Mouse (Mus musculus): ENCODE results near the gene Dhx38. TPM values are rescaled to one million over a fixed set of nuclear protein-coding genes. Genes with fewer than 3 reads are reported as not detected.

Gene Dhx38
- total and polyA plus RNA-seq, 3 experiments: 8.6 to 13.2 (median 13.1) TPM

DNA sequence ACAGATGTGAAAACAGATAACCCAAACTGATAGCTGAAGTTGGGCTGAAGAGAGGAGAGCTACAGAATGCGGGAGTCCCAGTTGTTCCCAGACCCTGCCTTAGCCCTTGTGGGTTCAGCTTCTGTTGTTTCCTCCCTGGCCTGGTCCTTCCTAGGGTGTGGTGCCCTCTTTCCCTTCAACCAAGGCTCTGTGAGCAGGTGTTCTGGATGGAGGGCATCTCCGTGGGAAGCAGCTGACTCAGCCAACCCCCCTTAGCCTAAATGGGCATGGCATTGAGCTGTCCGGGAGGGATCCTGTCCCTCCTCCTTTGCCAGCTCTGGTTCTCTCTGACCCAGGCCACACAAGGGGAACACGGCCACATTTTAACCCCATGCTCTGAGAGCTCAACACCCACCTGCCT is 10.7 kb upstream of the Dhx38 start:
- no peak overlapping the region for H3K27ac ChIP-seq
- 64% methylated on average over 4 of the region's 4 CpGs for WGBS
- intact Hi-C loops (cut with DNase I): no loop called here
- H3K79me2 ChIP-seq (replicated peaks; ENCODE audit: control insufficient read depth, insufficient read depth, low read length): no peaks in the 10 kb centered on the region
- no peaks in the 10 kb centered on the region for H3K4me1 ChIP-seq (ENCODE audit: control insufficient read depth, insufficient read depth, low read length)
- no peaks in the 10 kb centered on the region for H3K36me3 ChIP-seq (ENCODE audit: control insufficient read depth, insufficient read depth, low read length)
- TF ChIP-seq CTCF (IDR thresholded peaks at IDR 0.05) (no peak), POLR2A (IDR thresholded peaks at IDR 0.05; ENCODE audit: insufficient read depth, low read depth, low read length) (no peak), EP300 (IDR thresholded peaks at IDR 0.05; ENCODE audit: insufficient read depth, low read depth, low read length) (no peak)
- no peaks in the 10 kb centered on the region for H3K27me3 ChIP-seq (ENCODE audit: control insufficient read depth, insufficient read depth, low read length)
- no peak overlapping the region for H3K4me3 ChIP-seq
- no peak overlapping the region for H3K9ac ChIP-seq (ENCODE audit: low read depth, low read length)
- no peak for DNase-seq

DNA sequence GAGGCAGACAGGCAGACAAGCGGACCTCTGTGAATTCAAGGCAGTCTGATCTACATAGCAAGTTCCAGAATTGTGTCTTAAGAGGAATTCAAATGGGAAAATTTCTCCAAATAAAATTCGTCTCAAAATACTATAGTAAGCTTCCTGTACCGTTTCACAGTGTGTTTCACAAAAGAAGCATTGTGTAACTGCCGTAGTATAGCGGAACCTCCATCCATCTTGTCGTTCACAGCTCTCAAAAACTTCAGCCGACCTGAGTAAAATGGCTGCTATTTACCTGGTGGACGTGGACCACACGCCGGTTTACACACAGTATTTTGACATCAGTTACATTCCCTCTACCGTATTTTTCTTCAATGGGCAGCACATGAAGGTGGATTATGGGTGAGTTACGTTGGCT is 5.5 kb upstream of the Dhx38 start:
- H3K4me1 ChIP-seq (ENCODE audit: control insufficient read depth, insufficient read depth, low read length): no peaks in the 10 kb centered on the region
- no peaks in the 10 kb centered on the region for H3K36me3 ChIP-seq (ENCODE audit: control insufficient read depth, insufficient read depth, low read length)
- intact Hi-C loops (cut with DNase I): no loop called here
- H3K27ac ChIP-seq: no peak overlapping the region
- 88% methylated on average over 12 of the region's 12 CpGs for WGBS
- H3K27me3 ChIP-seq (ENCODE audit: control insufficient read depth, insufficient read depth, low read length): no peaks in the 10 kb centered on the region
- TF ChIP-seq POLR2A (IDR thresholded peaks at IDR 0.05; ENCODE audit: insufficient read depth, low read depth, low read length) (no peak), CTCF (IDR thresholded peaks at IDR 0.05) (no peak), EP300 (IDR thresholded peaks at IDR 0.05; ENCODE audit: insufficient read depth, low read depth, low read length) (no peak)
- H3K4me3 ChIP-seq: no peak overlapping the region
- no peak for DNase-seq
- H3K9ac ChIP-seq (ENCODE audit: low read depth, low read length): no peak overlapping the region
- H3K79me2 ChIP-seq (replicated peaks; ENCODE audit: control insufficient read depth, insufficient read depth, low read length): no peaks in the 10 kb centered on the region

- intact Hi-C loops (cut with DNase I): loop anchor here (5.0 to 10.0 kb wide), 3 partner anchors 213 to 1980 kb away; partner anchors contain the start of genes Ap1g1, Phlpp2 and Psmd7
These were observed 895 bp downstream of the Dhx38 start for GRCm38 (mm10) chr8:109564766-109565165.

DNA sequence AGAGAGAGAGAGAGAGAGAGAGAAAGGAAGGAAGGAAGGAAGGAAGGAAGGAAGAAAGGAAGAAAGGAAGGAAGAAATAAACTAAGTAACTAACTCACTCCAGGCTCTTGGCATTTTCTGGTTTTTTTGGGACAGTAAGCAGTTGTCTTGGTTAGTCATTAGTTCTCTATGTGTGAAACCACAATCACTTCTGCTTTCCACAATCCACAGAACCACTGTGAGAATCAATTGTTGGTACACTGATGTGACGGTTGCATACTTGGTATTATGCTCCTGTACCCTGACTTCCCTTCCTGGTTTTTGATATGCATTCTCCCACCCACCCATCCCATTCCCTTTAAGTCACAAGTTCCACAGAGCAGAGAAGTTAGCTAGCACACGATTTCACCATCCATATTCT is 1.8 kb downstream of the Dhx38 start:
- H3K4me1 ChIP-seq (ENCODE audit: control insufficient read depth, insufficient read depth, low read length): no peaks in the 10 kb centered on the region
- H3K27ac ChIP-seq: no peak overlapping the region
- no peaks in the 10 kb centered on the region; the same call in 1 of the 2 replicates for H3K36me3 ChIP-seq (ENCODE audit: control insufficient read depth, insufficient read depth, low read length)
- no peaks in the 10 kb centered on the region for H3K27me3 ChIP-seq (ENCODE audit: control insufficient read depth, insufficient read depth, low read length)
- intact Hi-C loops (cut with DNase I): loop anchor here (10.0 kb wide), 2 partner anchors 301 to 1979 kb away; partner anchors contain the start of genes Phlpp2 and Psmd7
- no peak for TF ChIP-seq CTCF (IDR thresholded peaks at IDR 0.05)
- no peak for TF ChIP-seq EP300 (IDR thresholded peaks at IDR 0.05; ENCODE audit: insufficient read depth, low read depth, low read length)
- TF ChIP-seq POLR2A (IDR thresholded peaks at IDR 0.05; ENCODE audit: insufficient read depth, low read depth, low read length): no peak
- WGBS: 67% methylated on average over 2 of the region's 2 CpGs
- H3K4me3 ChIP-seq: no peak overlapping the region
- H3K79me2 ChIP-seq (replicated peaks; ENCODE audit: control insufficient read depth, insufficient read depth, low read length): no peaks in the 10 kb centered on the region
- no peak for DNase-seq
- no peak overlapping the region for H3K9ac ChIP-seq (ENCODE audit: low read depth, low read length)

More at GRCm38 (mm10) chr8:109564766-109565165, 895 bp downstream of the Dhx38 start:
- peak overlapping the region; percentile 84 for H3K4me3 ChIP-seq
- H3K79me2 ChIP-seq (replicated peaks; ENCODE audit: control insufficient read depth, insufficient read depth, low read length): no peaks in the 10 kb centered on the region
- DNase-seq: no peak
- H3K27me3 ChIP-seq (ENCODE audit: control insufficient read depth, insufficient read depth, low read length): no peaks in the 10 kb centered on the region
- no peaks in the 10 kb centered on the region for H3K4me1 ChIP-seq (ENCODE audit: control insufficient read depth, insufficient read depth, low read length)
- H3K9ac ChIP-seq (ENCODE audit: low read depth, low read length): peak overlapping the region; percentile 58; the same call in 1 of the 2 replicates
- H3K36me3 ChIP-seq (ENCODE audit: control insufficient read depth, insufficient read depth, low read length): no peaks in the 10 kb centered on the region; the same call in 1 of the 2 replicates
- 1% methylated on average over 10 of the region's 10 CpGs for WGBS
- TF ChIP-seq EP300 (IDR thresholded peaks at IDR 0.05; ENCODE audit: insufficient read depth, low read depth, low read length) (no peak), CTCF (IDR thresholded peaks at IDR 0.05) (no peak), POLR2A (IDR thresholded peaks at IDR 0.05; ENCODE audit: insufficient read depth, low read depth, low read length) (no peak)
- H3K27ac ChIP-seq: peak overlapping the region; percentile 92

DNA sequence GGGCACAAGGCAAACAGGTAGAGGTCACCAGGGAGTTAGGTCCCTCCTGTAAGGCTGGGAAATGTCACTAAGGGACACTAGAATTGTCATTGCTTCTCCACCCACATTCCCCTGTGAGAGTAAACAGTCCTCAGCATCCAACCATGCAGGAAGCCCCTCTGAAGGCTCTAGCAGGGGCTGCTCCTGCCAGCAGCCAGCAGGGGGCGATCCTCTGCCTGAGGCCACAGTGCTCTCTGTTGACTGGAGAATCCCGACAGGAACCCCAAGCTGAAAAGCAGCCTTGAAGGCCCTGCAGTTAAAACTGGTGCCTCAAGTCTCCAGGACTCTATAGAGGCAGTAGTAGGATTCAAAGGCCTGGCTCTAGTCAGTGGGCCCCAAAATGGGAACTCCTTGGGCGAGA is 14.0 kb downstream of the Dhx38 start:
- DNase-seq: no peak
- peak; percentile 70 for TF ChIP-seq CTCF (IDR thresholded peaks at IDR 0.05)
- no peak for TF ChIP-seq POLR2A (IDR thresholded peaks at IDR 0.05; ENCODE audit: insufficient read depth, low read depth, low read length)
- TF ChIP-seq EP300 (IDR thresholded peaks at IDR 0.05; ENCODE audit: insufficient read depth, low read depth, low read length): no peak
- no peaks in the 10 kb centered on the region for H3K36me3 ChIP-seq (ENCODE audit: control insufficient read depth, insufficient read depth, low read length)
- no peak overlapping the region for H3K9ac ChIP-seq (ENCODE audit: low read depth, low read length)
- WGBS: 54% methylated on average over 3 of the region's 3 CpGs
- H3K4me3 ChIP-seq: no peak overlapping the region
- intact Hi-C loops (cut with DNase I): no loop called here
- H3K79me2 ChIP-seq (replicated peaks; ENCODE audit: control insufficient read depth, insufficient read depth, low read length): no peaks in the 10 kb centered on the region
- no peaks in the 10 kb centered on the region for H3K4me1 ChIP-seq (ENCODE audit: control insufficient read depth, insufficient read depth, low read length)
- no peaks in the 10 kb centered on the region for H3K27me3 ChIP-seq (ENCODE audit: control insufficient read depth, insufficient read depth, low read length)
- no peak overlapping the region for H3K27ac ChIP-seq

DNA sequence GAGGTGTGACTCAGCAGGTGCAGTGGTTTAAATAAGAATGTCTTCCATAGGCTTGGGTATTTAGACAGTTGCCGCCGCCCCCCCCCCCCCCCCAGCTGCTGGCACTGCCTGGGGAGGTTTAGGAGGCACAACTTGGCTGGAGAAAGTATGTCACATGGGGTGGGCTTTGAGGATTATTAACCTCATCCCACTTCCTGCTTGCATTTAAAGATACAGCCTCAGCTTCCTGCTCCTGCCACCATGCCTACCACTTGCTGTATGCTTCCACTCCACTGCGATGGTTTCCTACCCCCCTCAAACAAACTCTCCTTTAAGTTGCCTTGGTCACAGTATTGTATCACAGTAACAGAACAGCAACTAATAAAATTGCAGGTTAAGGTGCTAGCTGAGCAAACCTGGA is 21.6 kb downstream of the Dhx38 start:
- H3K79me2 ChIP-seq (replicated peaks; ENCODE audit: control insufficient read depth, insufficient read depth, low read length): no peaks in the 10 kb centered on the region
- TF ChIP-seq POLR2A (IDR thresholded peaks at IDR 0.05; ENCODE audit: insufficient read depth, low read depth, low read length) (no peak), CTCF (IDR thresholded peaks at IDR 0.05) (no peak), EP300 (IDR thresholded peaks at IDR 0.05; ENCODE audit: insufficient read depth, low read depth, low read length) (no peak)
- no peak overlapping the region for H3K4me3 ChIP-seq
- no peak overlapping the region for H3K9ac ChIP-seq (ENCODE audit: low read depth, low read length)
- DNase-seq: no peak
- H3K27ac ChIP-seq: no peak overlapping the region
- H3K36me3 ChIP-seq (ENCODE audit: control insufficient read depth, insufficient read depth, low read length): no peaks in the 10 kb centered on the region
- H3K27me3 ChIP-seq (ENCODE audit: control insufficient read depth, insufficient read depth, low read length): no peaks in the 10 kb centered on the region
- no peaks in the 10 kb centered on the region for H3K4me1 ChIP-seq (ENCODE audit: control insufficient read depth, insufficient read depth, low read length)
- 57% methylated on average over 3 of the region's 3 CpGs for whole genome bisulfite sequencing
- intact Hi-C loops (cut with DNase I): no loop called here
